Mouse (Mus musculus): Measurements from ENCODE around the gene Olfr364-ps1.

Olfr364-ps1 gene

DNA sequence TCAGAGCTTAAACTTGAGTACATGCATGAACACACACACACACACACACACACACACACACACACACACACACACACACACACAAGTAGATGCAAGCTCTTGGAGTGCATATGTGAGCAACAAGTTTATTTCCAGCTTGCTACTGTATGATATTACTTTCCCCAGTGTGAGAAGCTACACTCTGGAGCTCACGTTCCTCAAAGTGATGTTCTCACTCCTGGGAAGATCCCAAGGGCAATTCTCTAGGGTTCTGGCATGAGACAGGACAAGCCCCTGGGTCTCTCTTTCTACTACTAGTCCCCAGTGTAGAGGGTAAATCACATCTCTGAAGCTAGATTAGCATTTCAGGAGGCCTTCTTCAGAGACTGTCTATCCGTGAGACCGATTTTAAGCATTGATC lies at the start of gene Olfr364-ps1:
TSS of gene Olfr364-ps1 (plus strand) at position 301 of the 400 bp plus-strand sequence.
- DNase-seq (ENCODE audit: extremely low spot score, low read depth, low spot score) = no peak

GRCm38 (mm10) chr2:37117810-37118209 lies 21.3 kb upstream of the Olfr364-ps1 start, which contains the start of gene Olfr362:
Olfr362 (minus strand) TSS chr2:37117910.
- no peak for DNase-seq (ENCODE audit: extremely low spot score, low read depth, low spot score)

DNA sequence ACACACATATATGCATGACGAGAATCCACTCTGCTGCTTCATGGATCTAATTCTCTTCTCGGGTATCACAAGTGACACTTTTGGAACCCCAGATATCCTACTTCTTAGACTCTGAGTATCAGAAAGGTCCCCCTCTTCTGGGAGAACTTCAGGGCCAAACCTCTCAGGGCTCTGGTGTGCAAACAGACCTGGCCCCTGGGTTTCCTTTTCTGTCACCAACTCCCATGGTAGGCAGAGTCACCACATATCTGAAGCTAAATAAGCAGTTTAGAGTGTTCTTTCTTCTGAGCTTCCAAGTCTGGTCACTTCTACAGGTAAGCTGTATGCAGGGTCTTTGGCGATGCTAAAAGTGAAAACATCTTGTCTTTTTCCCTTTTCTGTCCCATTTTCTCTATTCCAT lies 48.8 kb downstream of the Olfr364-ps1 start, which contains the start of gene Olfr365:
TSS of gene Olfr365 (plus strand) at position 301 of the 400 bp plus-strand sequence.
- no peak for DNase-seq (ENCODE audit: extremely low spot score, low read depth, low spot score)
